In the genomic region with DNA sequence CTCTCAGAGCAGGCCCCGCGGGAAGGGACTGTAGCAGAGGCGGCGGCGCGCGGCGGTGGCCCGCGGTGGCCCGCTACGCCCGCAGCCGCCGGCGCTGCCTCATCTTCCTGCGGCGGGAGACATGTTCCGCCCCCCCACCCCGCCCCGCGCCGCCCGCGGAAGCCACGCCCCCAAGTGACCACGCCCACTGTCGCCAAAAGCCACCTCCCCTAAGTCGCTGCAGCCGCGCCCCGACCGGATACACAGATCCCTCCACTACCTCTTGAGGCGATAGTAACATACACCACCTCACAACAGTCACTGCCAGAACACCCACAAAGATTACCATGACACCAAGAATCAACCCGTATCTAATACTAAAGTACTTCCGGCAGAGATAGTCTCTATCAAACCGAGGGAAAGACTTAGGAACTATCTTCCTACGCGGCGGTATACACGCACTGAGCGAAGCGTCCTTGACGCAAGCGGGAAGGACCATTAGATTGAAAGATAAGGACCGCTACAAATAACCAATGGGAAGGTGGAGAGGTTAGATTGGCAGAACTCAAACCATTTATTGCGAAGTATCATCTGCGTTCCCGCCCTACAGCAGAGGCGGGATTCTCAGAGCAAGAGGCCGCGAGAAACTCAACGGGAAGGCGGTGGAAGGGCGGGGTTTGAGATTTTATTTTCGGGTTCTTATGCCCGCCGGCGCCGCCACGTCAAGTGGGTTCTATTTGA, we compare ENCODE assay signal across 8 mouse cellular contexts. TPM values are rescaled to one million over a fixed set of nuclear protein-coding genes. Genes with fewer than 3 reads are reported as not detected.
DNase-seq lines count a peak whose midpoint lies in the region; ATAC-seq lines count a peak whose summit lies in the region.

Gene Tcf3, minus strand, starts transcription at position 135 of the 720 bp plus-strand sequence.

- ATAC-seq in inflammation-experienced regulatory T-cells, adult 6 months: peak; percentile 95
- peak; percentile 86 for ATAC-seq in megakaryocyte-erythroid progenitor cell, adult 5-6 weeks (replicated peaks; ENCODE audit: low FRiP score, low TSS enrichment, poor library complexity, severe bottlenecking)

- intact Hi-C loops in gastrocnemius, postnatal 14 days (cut with DNase I; ENCODE audit: low total_unique reads): no loop called here
- intact Hi-C loops in left cerebral cortex, postnatal 10 days (cut with DNase I): loop anchor here (10.0 kb wide), 1 partner anchor 261 kb away; no protein-coding TSS in a partner anchor

- peak; percentile 97 to 98 for DNase-seq in adrenal gland, adult (ENCODE audit: inconsistent age in 2 of 2, low spot score in 1 of 2)
- peak; percentile 99 for DNase-seq in embryo, embryonic 10.5 days (ENCODE audit: low spot score)
- peak; percentile 95 for DNase-seq in gastrocnemius, postnatal 14 days
- DNase-seq in left cerebral cortex, postnatal 10 days (ENCODE audit: extremely low spot score in 1 of 2, low spot score in 2 of 2): peak; percentile 96 to 97
- DNase-seq in right cerebral cortex, postnatal 25 days: peak; percentile 95
- peak; percentile 93 to 96 for DNase-seq in urinary bladder, postnatal 4 days (ENCODE audit: low spot score in 2 of 2)

RNA-seq across cellular contexts. Expression of gene Tcf3, which starts in this region (rescaled TPM):
- 10 to 100 TPM; 18.1 to 24.6 TPM for total RNA-seq in gastrocnemius, postnatal 14 days (2021)
- polyA plus RNA-seq in inflammation-experienced regulatory T-cells, adult 6 months (2017; shearing (Covaris generic)): 1 to 10 TPM; 6.7 to 8.2 (median 7.9) TPM
- 10 to 100 TPM; 29.6 to 31.1 TPM for total RNA-seq in left cerebral cortex, postnatal 10 days (2021)
- total RNA-seq in megakaryocyte-erythroid progenitor cell, adult 5-6 weeks (2014; fragmentation: Nextera tagmentation): 154 and 175 TPM in 2 replicates
- total RNA-seq in megakaryocyte-erythroid progenitor cell, adult 5-6 weeks (2017): 57.9 and 99.8 TPM in 2 replicates

Comparison
In these comparisons a context has a peak if more than half of its experiments do, and no peak if none do; other contexts are left out.
1. Peak in every context shown above with its lines: DNase-seq and ATAC-seq.